1 mouse cellular context compared by ENCODE assay signal in genomic region chr16:23174855-23175254, GRCm38 (mm10).
A peak's percentile ranks its signal among the peaks of the same experiment; 100 is the strongest.
TF ChIP-seq lines count a peak whose summit lies in the region.

No protein-coding gene starts in this region.

TF ChIP-seq in MEL, 35 proteins besides CTCF, POLR2A, EP300 and RAD21 (continued from another document):
- 0 out of 2 replicates have a peak, but pooled peaks have one; percentile 27 for TF ChIP-seq ELF1 (IDR thresholded peaks at IDR 0.05; ENCODE audit: low read depth, low read length)
- no peak for TF ChIP-seq JUND (IDR thresholded peaks at IDR 0.05; ENCODE audit: low read depth, low read length)
- no peak for TF ChIP-seq GABPA (IDR thresholded peaks at IDR 0.05; ENCODE audit: low read depth, low read length)
- no peak for TF ChIP-seq POLR2AphosphoS5 (IDR thresholded peaks at IDR 0.05; ENCODE audit: borderline replicate concordance, low read depth, low read length)
- no peak for TF ChIP-seq UBTF (IDR thresholded peaks at IDR 0.05; ENCODE audit: borderline replicate concordance, insufficient read depth, low read depth, low read length)
- TF ChIP-seq TBP (IDR thresholded peaks at IDR 0.05; ENCODE audit: low read depth, low read length) = no peak
- no peak for TF ChIP-seq USF2 (IDR thresholded peaks at IDR 0.05; ENCODE audit: borderline replicate concordance in 1 of 2, insufficient read depth in 1 of 2, low read depth in 1 of 2, low read length in 2 of 2)
- TF ChIP-seq MAFK (IDR thresholded peaks at IDR 0.05; ENCODE audit: borderline replicate concordance, low read depth, low read length) = no peak
- TF ChIP-seq HCFC1 (IDR thresholded peaks at IDR 0.05; ENCODE audit: low read depth, low read length) = no peak
- no peak for TF ChIP-seq CHD2 (IDR thresholded peaks at IDR 0.05; ENCODE audit: low read length)
- no peak for TF ChIP-seq ZMIZ1 (IDR thresholded peaks at IDR 0.05; ENCODE audit: low read depth, low read length)
- no peak for TF ChIP-seq SMC3 (IDR thresholded peaks at IDR 0.05; ENCODE audit: low read depth, low read length)
- TF ChIP-seq E2F4 (IDR thresholded peaks at IDR 0.05; ENCODE audit: borderline replicate concordance, low read depth, low read length) = no peak
- TF ChIP-seq KAT2A (conservative IDR thresholded peaks at IDR 0.05; ENCODE audit: low read depth, low read length) = no peak
- TF ChIP-seq NRF1 (IDR thresholded peaks at IDR 0.05; ENCODE audit: insufficient read depth, low read depth, low read length, poor library complexity, severe bottlenecking) = no peak
- no peak for TF ChIP-seq POLR2AphosphoS2 (IDR thresholded peaks at IDR 0.05; ENCODE audit: low read length)
- TF ChIP-seq MAX (IDR thresholded peaks at IDR 0.05; ENCODE audit: low read length) = no peak
- TF ChIP-seq SIN3A (IDR thresholded peaks at IDR 0.05; ENCODE audit: low read length) = peak; percentile 37; the same call in 1 of the 2 replicates
- TF ChIP-seq USF1 (IDR thresholded peaks at IDR 0.05; ENCODE audit: low read depth, low read length) = no peak
- TF ChIP-seq GATA1 (IDR thresholded peaks at IDR 0.05; ENCODE audit: low read depth, low read length) = peak; percentile 88
- no peak for TF ChIP-seq NELFE (IDR thresholded peaks at IDR 0.05; ENCODE audit: low read depth, low read length)
- no peak for TF ChIP-seq CHD1 (IDR thresholded peaks at IDR 0.05; ENCODE audit: low read depth, low read length)
- TF ChIP-seq BHLHE40 (IDR thresholded peaks at IDR 0.05; ENCODE audit: borderline replicate concordance, low read depth, low read length) = no peak
